Mouse (Mus musculus): ENCODE data around the gene Arsg. TPM values are rescaled to one million over a fixed set of nuclear protein-coding genes. Genes with fewer than 3 reads are reported as not detected.

The Arsg gene
- polyA plus RNA-seq, 1 experiment: 2.4 TPM

GRCm38 (mm10) chr11:109545700-109546143, 72.5 kb downstream of the Arsg start:
- no peak overlapping the region for H3K4me3 ChIP-seq

GRCm38 (mm10) chr11:109546305-109547001, 73.3 kb downstream of the Arsg start:
- TF ChIP-seq E2F4 (IDR thresholded peaks at IDR 0.05; ENCODE audit: insufficient read depth) (no peak), MYOG (IDR thresholded peaks at IDR 0.05; ENCODE audit: control insufficient read depth in 1 of 3, insufficient read depth in 1 of 3, insufficient read length in 2 of 3, low read depth in 2 of 3) (no peak), POLR2AphosphoS2 (IDR thresholded peaks at IDR 0.05; ENCODE audit: insufficient read length, low read depth) (no peak), TCF12 (IDR thresholded peaks at IDR 0.05; ENCODE audit: insufficient read depth, poor library complexity, severe bottlenecking) (no peak), REST (IDR thresholded peaks at IDR 0.05; ENCODE audit: insufficient read depth, insufficient read length) (no peak), TCF3 (IDR thresholded peaks at IDR 0.05; ENCODE audit: insufficient read length, low read depth) (no peak)
- no peaks in the 10 kb centered on the region for H3K36me3 ChIP-seq (ENCODE audit: control insufficient read depth, insufficient read depth)
- H3K27me3 ChIP-seq (ENCODE audit: control insufficient read depth, insufficient read depth, insufficient read length): no peaks in the 10 kb centered on the region
- no peak overlapping the region for H3ac ChIP-seq (ENCODE audit: control insufficient read depth, insufficient read length)
- H3K4me3 ChIP-seq: no peak overlapping the region
- H3K79me2 ChIP-seq (ENCODE audit: control insufficient read depth, insufficient read depth): no peaks in the 10 kb centered on the region
- H3K4me2 ChIP-seq (ENCODE audit: low read depth): no peak overlapping the region

More at GRCm38 (mm10) chr11:109545700-109546143, 72.5 kb downstream of the Arsg start:
- Histone ChIP-seq H3K36me3 (ENCODE audit: control insufficient read depth, insufficient read depth) (no peaks in the 10 kb centered on the region), H3ac (ENCODE audit: control insufficient read depth, insufficient read length) (no peak overlapping the region), H3K27me3 (ENCODE audit: control insufficient read depth, insufficient read depth, insufficient read length) (no peaks in the 10 kb centered on the region), H3K4me2 (ENCODE audit: low read depth) (peak overlapping the region; percentile 18), H3K79me2 (ENCODE audit: control insufficient read depth, insufficient read depth) (no peaks in the 10 kb centered on the region)
- TF ChIP-seq MYOD1 (IDR thresholded peaks at IDR 0.05; ENCODE audit: control insufficient read depth in 1 of 3, insufficient read length in 2 of 3, low read depth in 2 of 3): peak in 2 of 3 experiments; percentile 17 to 41
- TF ChIP-seq CEBPB (IDR thresholded peaks at IDR 0.05; ENCODE audit: insufficient read depth, poor library complexity, severe bottlenecking): no peak

GRCm38 (mm10) chr11:109547652-109548051, 74.5 kb downstream of the Arsg start:
- TF ChIP-seq MAX (IDR thresholded peaks at IDR 0.05; ENCODE audit: low read depth) (no peak), MYOD1 (IDR thresholded peaks at IDR 0.05; ENCODE audit: control insufficient read depth in 1 of 3, insufficient read length in 2 of 3, low read depth in 2 of 3) (no peak), E2F4 (IDR thresholded peaks at IDR 0.05; ENCODE audit: insufficient read depth) (no peak), POLR2A (IDR thresholded peaks at IDR 0.05; ENCODE audit: insufficient read length, low read depth) (no peak), TCF12 (IDR thresholded peaks at IDR 0.05; ENCODE audit: insufficient read depth, poor library complexity, severe bottlenecking) (no peak), SRF (IDR thresholded peaks at IDR 0.05; ENCODE audit: control insufficient read depth, insufficient read length, low read depth) (no peak), MYOG (IDR thresholded peaks at IDR 0.05; ENCODE audit: control insufficient read depth in 1 of 3, insufficient read depth in 1 of 3, insufficient read length in 2 of 3, low read depth in 2 of 3) (no peak), TCF3 (IDR thresholded peaks at IDR 0.05; ENCODE audit: insufficient read length, low read depth) (no peak), CEBPB (IDR thresholded peaks at IDR 0.05; ENCODE audit: insufficient read depth, poor library complexity, severe bottlenecking) (no peak), POLR2AphosphoS2 (IDR thresholded peaks at IDR 0.05; ENCODE audit: insufficient read length, low read depth) (no peak), REST (IDR thresholded peaks at IDR 0.05; ENCODE audit: insufficient read depth, insufficient read length) (no peak), USF1 (IDR thresholded peaks at IDR 0.05; ENCODE audit: low read depth) (no peak)
- no peak overlapping the region for H3K4me2 ChIP-seq (ENCODE audit: low read depth)
- no peaks in the 10 kb centered on the region for H3K27me3 ChIP-seq (ENCODE audit: control insufficient read depth, insufficient read depth, insufficient read length)
- H3K4me3 ChIP-seq: no peak overlapping the region
- H3K36me3 ChIP-seq (ENCODE audit: control insufficient read depth, insufficient read depth): no peaks in the 10 kb centered on the region
- no peak overlapping the region for H3ac ChIP-seq (ENCODE audit: control insufficient read depth, insufficient read length)
- no peaks in the 10 kb centered on the region for H3K79me2 ChIP-seq (ENCODE audit: control insufficient read depth, insufficient read depth)

GRCm38 (mm10) chr11:109549599-109550290, 76.6 kb downstream of the Arsg start:
- Histone ChIP-seq H3K4me3 (no peak overlapping the region), H3K4me2 (ENCODE audit: low read depth) (no peak overlapping the region), H3ac (ENCODE audit: control insufficient read depth, insufficient read length) (no peak overlapping the region), H3K79me2 (ENCODE audit: control insufficient read depth, insufficient read depth) (no peaks in the 10 kb centered on the region), H3K36me3 (ENCODE audit: control insufficient read depth, insufficient read depth) (no peaks in the 10 kb centered on the region), H3K27me3 (ENCODE audit: control insufficient read depth, insufficient read depth, insufficient read length) (no peaks in the 10 kb centered on the region)
- TF ChIP-seq TCF12 (IDR thresholded peaks at IDR 0.05; ENCODE audit: insufficient read depth, poor library complexity, severe bottlenecking): no peak
- no peak for TF ChIP-seq MYOG (IDR thresholded peaks at IDR 0.05; ENCODE audit: control insufficient read depth in 1 of 3, insufficient read depth in 1 of 3, insufficient read length in 2 of 3, low read depth in 2 of 3)
- no peak for TF ChIP-seq USF1 (IDR thresholded peaks at IDR 0.05; ENCODE audit: low read depth)
- no peak for TF ChIP-seq REST (IDR thresholded peaks at IDR 0.05; ENCODE audit: insufficient read depth, insufficient read length)
- no peak for TF ChIP-seq MAX (IDR thresholded peaks at IDR 0.05; ENCODE audit: low read depth)
- TF ChIP-seq SRF (IDR thresholded peaks at IDR 0.05; ENCODE audit: control insufficient read depth, insufficient read length, low read depth): no peak
- no peak for TF ChIP-seq CEBPB (IDR thresholded peaks at IDR 0.05; ENCODE audit: insufficient read depth, poor library complexity, severe bottlenecking)

GRCm38 (mm10) chr11:109553921-109554320, 80.7 kb downstream of the Arsg start:
- TF ChIP-seq CEBPB (IDR thresholded peaks at IDR 0.05; ENCODE audit: insufficient read depth, poor library complexity, severe bottlenecking) (no peak), REST (IDR thresholded peaks at IDR 0.05; ENCODE audit: insufficient read depth, insufficient read length) (no peak), E2F4 (IDR thresholded peaks at IDR 0.05; ENCODE audit: insufficient read depth) (no peak), MYOG (IDR thresholded peaks at IDR 0.05; ENCODE audit: control insufficient read depth in 1 of 3, insufficient read depth in 1 of 3, insufficient read length in 2 of 3, low read depth in 2 of 3) (no peak), POLR2AphosphoS2 (IDR thresholded peaks at IDR 0.05; ENCODE audit: insufficient read length, low read depth) (no peak)
- no peak overlapping the region for H3ac ChIP-seq (ENCODE audit: control insufficient read depth, insufficient read length)
- H3K4me3 ChIP-seq: no peak overlapping the region

More at GRCm38 (mm10) chr11:109553921-109554320, 80.7 kb downstream of the Arsg start:
- no peaks in the 10 kb centered on the region for H3K79me2 ChIP-seq (ENCODE audit: control insufficient read depth, insufficient read depth)
- no peaks in the 10 kb centered on the region for H3K27me3 ChIP-seq (ENCODE audit: control insufficient read depth, insufficient read depth, insufficient read length)
- H3K4me2 ChIP-seq (ENCODE audit: low read depth): no peak overlapping the region
- no peaks in the 10 kb centered on the region for H3K36me3 ChIP-seq (ENCODE audit: control insufficient read depth, insufficient read depth)
